Mouse (Mus musculus) liver, embryonic 15.5 days (tissue): ENCODE results near the gene Dpm2. TPM values are rescaled to one million over a fixed set of nuclear protein-coding genes. Genes with fewer than 3 reads are reported as not detected.

Source experiments
- ATAC-seq: fragments of 200-750 bp; cut with Nextera tagmentation; 2 replicates; pipeline ENCODE4 v1.8.0; 2017; ENCODE audit warnings: moderate number of reproducible peaks, mild to moderate bottlenecking, moderate library complexity; ENCODE audit not compliant: insufficient read depth
- H3K27ac ChIP-seq: fragments of 300-500 bp; sonication (generic); replicated peaks from 2 replicates; pipeline ENCODE4 v1.5.1; 2015; ENCODE audit warnings: mild to moderate bottlenecking, inconsistent platforms
- H3K27me3 ChIP-seq: fragments of 300-500 bp; sonication (generic); 2 replicates; pipeline ENCODE4 v1.6.1; 2015; ENCODE audit warnings: mild to moderate bottlenecking, inconsistent platforms
- H3K36me3 ChIP-seq: fragments of 300-500 bp; sonication (generic); replicated peaks from 2 replicates; pipeline ENCODE4 v1.6.1; 2015; ENCODE audit warnings: moderate library complexity, mild to moderate bottlenecking, inconsistent platforms
- H3K4me1 ChIP-seq: fragments of 300-500 bp; sonication (generic); replicated peaks from 2 replicates; pipeline ENCODE4 v1.6.1; 2015; ENCODE audit warnings: inconsistent platforms
- H3K4me2 ChIP-seq: fragments of 300-500 bp; sonication (generic); 2 replicates; pipeline ENCODE4 v1.6.1; 2015; ENCODE audit warnings: moderate library complexity, mild to moderate bottlenecking, inconsistent platforms
- H3K4me3 ChIP-seq: fragments of 300-500 bp; sonication (generic); replicated peaks from 2 replicates; pipeline ENCODE4 v1.5.1; 2015; ENCODE audit warnings: mild to moderate bottlenecking, inconsistent platforms
- H3K9ac ChIP-seq: fragments of 300-500 bp; sonication (generic); 2 replicates; pipeline ENCODE4 v1.6.1; 2015; ENCODE audit warnings: moderate library complexity, mild to moderate bottlenecking, inconsistent platforms
- H3K9me3 ChIP-seq: fragments of 300-500 bp; sonication (generic); replicated peaks from 2 replicates; pipeline ENCODE4 v1.6.1; 2016; ENCODE audit warnings: inconsistent platforms
- WGBS: fragments of 180-500 bp; shearing (Covaris S2); methylation state at CpG from one replicate; pipeline ENCODE4 v1.1.7; 2015; ENCODE audit warnings: mixed read lengths; ENCODE audit not compliant: insufficient replicate concordance; 5-methylcytosine and 5-hydroxymethylcytosine counted together
- polyA plus RNA-seq: library from polyadenylated mRNA; unstranded; fragments of >200 nt; fragmentation: Nextera tagmentation; extraction: Ambion mirVana; gene quantifications from 2 replicates; pipeline ENCODE4 v1.2.1, GENCODE M21; 2015

The Dpm2 gene
- polyA plus RNA-seq, 1 experiment from 2014 or later = 49.0 TPM

DNA sequence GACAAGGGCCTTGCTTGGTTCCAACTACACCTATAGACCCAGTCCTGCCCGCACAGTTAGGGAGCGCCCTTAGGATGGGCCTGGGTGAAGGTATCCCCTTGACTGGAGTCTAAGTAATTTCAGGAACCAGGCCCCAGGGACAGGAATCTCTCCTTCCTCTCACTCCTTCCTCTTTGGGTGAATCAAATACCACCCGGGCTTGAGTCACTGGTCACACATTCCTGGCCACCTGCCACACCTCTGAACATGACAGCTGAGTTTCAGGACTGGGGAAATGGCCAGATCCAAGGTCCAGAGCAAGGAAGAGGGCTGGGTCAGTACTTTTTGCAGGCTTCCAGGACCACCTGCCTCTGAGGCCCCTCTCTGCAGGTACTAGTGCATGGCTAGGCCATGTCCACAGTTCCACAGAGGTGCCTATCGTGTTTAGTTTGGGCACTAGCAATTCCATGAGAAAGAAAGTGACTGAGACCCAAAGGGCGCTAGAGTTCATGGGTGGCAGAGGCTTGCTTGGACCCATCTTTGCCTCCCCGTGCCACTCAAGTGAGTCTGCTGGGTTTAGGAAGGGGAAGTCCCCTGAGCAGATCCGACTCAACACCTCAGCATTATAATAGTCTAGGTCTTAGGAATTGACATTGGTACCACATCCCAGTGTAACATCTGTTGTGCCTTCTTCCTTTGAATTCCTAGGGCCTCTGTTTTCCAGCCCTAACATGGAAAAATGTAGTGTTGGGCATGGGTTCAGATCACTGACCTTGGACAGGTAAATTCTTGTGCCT lies 22.5 kb upstream of the Dpm2 start:
- no peak for ATAC-seq
- peaks cover 5% of the 10 kb centered on the region for H3K4me1 ChIP-seq
- no peaks in the 10 kb centered on the region for H3K27me3 ChIP-seq
- H3K36me3 ChIP-seq = no peaks in the 10 kb centered on the region
- 51% methylated on average over 7 of the region's 7 CpGs for WGBS
- H3K4me3 ChIP-seq = no peak overlapping the region
- H3K27ac ChIP-seq = no peak overlapping the region
- no peak overlapping the region for H3K9ac ChIP-seq
- no peak overlapping the region for H3K4me2 ChIP-seq
- no peaks in the 10 kb centered on the region for H3K9me3 ChIP-seq

GRCm38 (mm10) chr2:32549171-32549570 lies 21.5 kb upstream of the Dpm2 start:
- 76% methylated on average over 9 of the region's 9 CpGs for WGBS
- no peak overlapping the region for H3K27ac ChIP-seq

GRCm38 (mm10) chr2:32549764-32550163 lies 20.9 kb upstream of the Dpm2 start:
- H3K4me2 ChIP-seq = no peak overlapping the region
- no peak for ATAC-seq
- 52% methylated on average over 6 of the region's 6 CpGs for WGBS
- H3K27ac ChIP-seq = no peak overlapping the region
- H3K4me1 ChIP-seq = peaks cover 9% of the 10 kb centered on the region
- H3K9ac ChIP-seq = no peak overlapping the region
- H3K27me3 ChIP-seq = no peaks in the 10 kb centered on the region
- no peaks in the 10 kb centered on the region for H3K9me3 ChIP-seq
- H3K36me3 ChIP-seq = no peaks in the 10 kb centered on the region
- no peak overlapping the region for H3K4me3 ChIP-seq

More at GRCm38 (mm10) chr2:32549171-32549570, 21.5 kb upstream of the Dpm2 start:
- peaks cover 9% of the 10 kb centered on the region for H3K4me1 ChIP-seq
- no peak overlapping the region for H3K4me2 ChIP-seq
- H3K9ac ChIP-seq = no peak overlapping the region
- no peak overlapping the region for H3K4me3 ChIP-seq
- H3K27me3 ChIP-seq = no peaks in the 10 kb centered on the region
- H3K36me3 ChIP-seq = no peaks in the 10 kb centered on the region
- ATAC-seq = no peak
- H3K9me3 ChIP-seq = no peaks in the 10 kb centered on the region

DNA sequence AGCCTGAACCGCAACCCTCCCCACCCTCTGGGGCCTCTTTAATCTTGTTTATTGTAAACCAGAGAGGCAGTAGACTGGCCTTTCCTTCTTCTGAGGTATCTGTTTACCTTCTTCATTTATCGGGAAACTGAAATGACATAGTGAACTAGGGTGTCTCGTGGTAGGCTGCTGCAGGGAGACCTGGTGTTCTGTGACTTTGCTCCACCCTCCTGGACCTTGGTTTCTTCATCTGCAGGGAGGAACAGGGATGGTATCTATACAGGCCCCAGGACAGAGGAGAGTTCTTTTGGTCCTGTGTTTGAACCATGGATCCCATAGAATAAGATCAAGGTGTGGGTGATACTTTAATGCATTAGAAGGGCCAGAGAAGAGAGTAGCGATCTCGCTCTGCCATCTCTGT lies 19.4 kb upstream of the Dpm2 start:
- H3K4me2 ChIP-seq = no peak overlapping the region
- no peak overlapping the region for H3K4me3 ChIP-seq
- H3K27me3 ChIP-seq = no peaks in the 10 kb centered on the region
- 75% methylated on average over 5 of the region's 5 CpGs for WGBS
- H3K27ac ChIP-seq = no peak overlapping the region
- H3K9ac ChIP-seq = no peak overlapping the region
- H3K4me1 ChIP-seq = peaks cover 12% of the 10 kb centered on the region
- ATAC-seq = no peak
- H3K9me3 ChIP-seq = no peaks in the 10 kb centered on the region
- H3K36me3 ChIP-seq = no peaks in the 10 kb centered on the region

DNA sequence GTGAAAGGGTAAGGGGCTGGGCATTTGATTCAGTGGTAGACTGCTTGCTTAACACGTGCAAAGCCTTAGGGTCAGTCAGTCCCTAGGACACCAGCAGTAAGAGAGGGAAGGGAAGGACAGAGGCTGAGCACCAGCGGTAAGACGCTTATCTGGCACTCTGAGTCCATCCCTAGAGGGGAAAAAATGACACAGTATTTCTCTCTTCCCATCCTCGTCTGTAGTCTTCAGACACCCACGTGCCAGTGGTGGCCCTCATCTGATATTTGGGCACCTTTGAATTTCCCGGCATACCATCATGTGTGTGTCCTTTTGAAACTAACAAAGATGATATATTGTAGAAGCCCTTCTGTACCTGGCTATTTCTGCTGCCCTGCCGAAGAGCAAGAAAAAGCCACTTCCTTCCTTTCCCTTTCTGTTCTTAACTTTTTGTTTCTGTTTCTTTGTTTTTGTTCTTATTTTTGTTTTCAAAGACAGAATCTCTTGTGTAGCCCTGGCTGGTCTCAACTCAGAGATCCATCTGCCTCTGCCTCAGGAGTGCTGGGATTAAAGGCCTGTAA lies 17.0 kb upstream of the Dpm2 start:
- H3K9me3 ChIP-seq = no peaks in the 10 kb centered on the region

GRCm38 (mm10) chr2:32555484-32555883 lies 15.2 kb upstream of the Dpm2 start:
- H3K9me3 ChIP-seq = no peaks in the 10 kb centered on the region
- H3K27ac ChIP-seq = no peak overlapping the region
- ATAC-seq = no peak
- no peak overlapping the region for H3K9ac ChIP-seq
- peaks cover 17% of the 10 kb centered on the region for H3K4me1 ChIP-seq
- H3K27me3 ChIP-seq = no peaks in the 10 kb centered on the region
- no peak overlapping the region for H3K4me3 ChIP-seq
- WGBS = 43% methylated on average over 4 of the region's 4 CpGs
- no peak overlapping the region for H3K4me2 ChIP-seq
- H3K36me3 ChIP-seq = no peaks in the 10 kb centered on the region

More for the DNA sequence above, 17.0 kb upstream of the Dpm2 start:
- 20% methylated on average over 7 of the region's 7 CpGs for WGBS
- Histone ChIP-seq H3K27ac (no peak overlapping the region), H3K27me3 (no peaks in the 10 kb centered on the region), H3K36me3 (no peaks in the 10 kb centered on the region), H3K4me2 (no peak overlapping the region), H3K4me1 (0 out of 2 replicates have a peak, but pooled peaks cover 7% of the 10 kb centered on the region), H3K9ac (no peak overlapping the region), H3K4me3 (no peak overlapping the region)
- ATAC-seq = no peak

DNA sequence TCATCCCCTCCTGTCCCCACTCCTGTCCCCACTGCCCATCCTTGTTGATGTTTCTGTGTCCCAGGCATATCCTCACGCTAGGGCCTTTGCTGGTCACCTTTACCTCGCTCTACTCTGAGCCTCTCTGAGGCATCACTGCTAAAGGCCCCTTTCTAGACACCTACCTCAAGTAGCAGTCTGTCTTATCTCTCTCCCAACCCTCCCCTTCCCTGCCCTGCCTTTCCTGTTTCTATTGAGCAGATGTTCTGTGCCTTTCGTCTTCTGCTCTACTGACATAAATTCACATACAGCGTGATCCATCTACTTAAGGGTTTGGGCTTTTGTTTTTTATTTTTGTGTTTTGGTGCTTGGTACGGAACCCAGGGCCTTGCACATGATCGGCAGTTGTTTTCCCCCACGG lies 14.6 kb upstream of the Dpm2 start:
- no peak overlapping the region for H3K9ac ChIP-seq
- no peak overlapping the region for H3K27ac ChIP-seq
- no peaks in the 10 kb centered on the region for H3K27me3 ChIP-seq
- H3K4me2 ChIP-seq = no peak overlapping the region
- 40% methylated on average over 7 of the region's 7 CpGs for WGBS
- H3K36me3 ChIP-seq = no peaks in the 10 kb centered on the region
- H3K9me3 ChIP-seq = no peaks in the 10 kb centered on the region
- H3K4me3 ChIP-seq = no peak overlapping the region
- no peak for ATAC-seq
- H3K4me1 ChIP-seq = peaks cover 20% of the 10 kb centered on the region

GRCm38 (mm10) chr2:32559570-32559969 lies 11.1 kb upstream of the Dpm2 start:
- H3K27ac ChIP-seq = no peak overlapping the region
- no peak overlapping the region for H3K4me3 ChIP-seq
- H3K9me3 ChIP-seq = no peaks in the 10 kb centered on the region
- WGBS = 68% methylated on average over 5 of the region's 5 CpGs
- no peak overlapping the region for H3K4me2 ChIP-seq
- H3K36me3 ChIP-seq = no peaks in the 10 kb centered on the region
- ATAC-seq = no peak
- no peak overlapping the region for H3K9ac ChIP-seq
- peaks cover 16% of the 10 kb centered on the region for H3K4me1 ChIP-seq
- no peaks in the 10 kb centered on the region for H3K27me3 ChIP-seq

DNA sequence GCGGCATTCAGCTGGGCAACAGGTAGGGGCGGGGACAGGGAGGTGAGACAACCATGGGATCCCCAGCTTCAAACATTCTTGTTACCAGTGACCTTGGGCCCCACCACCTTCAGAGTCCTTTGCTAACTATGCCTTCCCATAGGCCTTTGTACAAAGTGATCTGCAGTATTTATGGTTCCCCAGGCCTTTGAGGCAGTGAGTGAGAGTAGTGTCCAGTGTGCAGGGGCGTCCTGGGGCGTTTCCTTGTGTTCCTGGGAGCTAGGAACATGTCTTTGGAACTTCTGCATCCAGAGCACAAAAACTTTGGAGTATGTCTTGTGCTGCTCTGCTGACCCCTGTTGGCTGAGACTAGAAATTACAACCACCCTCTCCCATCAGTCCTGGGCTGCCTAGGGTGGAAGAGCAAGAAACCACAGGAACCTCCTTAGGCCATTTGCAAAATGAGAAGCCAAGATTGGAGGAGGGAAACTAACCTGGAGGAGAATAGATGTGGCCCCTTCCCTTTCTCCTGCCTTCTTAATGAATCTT lies 4.1 kb upstream of the Dpm2 start:
- H3K4me3 ChIP-seq = no peak overlapping the region
- peaks cover 7% of the 10 kb centered on the region for H3K4me1 ChIP-seq
- H3K27ac ChIP-seq = no peak overlapping the region
- no peak overlapping the region for H3K4me2 ChIP-seq
- no peak for ATAC-seq
- WGBS = 24% methylated on average over 4 of the region's 4 CpGs
- H3K36me3 ChIP-seq = no peaks in the 10 kb centered on the region
- H3K9me3 ChIP-seq = no peaks in the 10 kb centered on the region
- H3K9ac ChIP-seq = no peak overlapping the region
- no peaks in the 10 kb centered on the region for H3K27me3 ChIP-seq

GRCm38 (mm10) chr2:32568149-32568548 lies 2.5 kb upstream of the Dpm2 start:
- H3K27ac ChIP-seq = no peak overlapping the region
- H3K9ac ChIP-seq = no peak overlapping the region
- H3K4me1 ChIP-seq = peaks cover 19% of the 10 kb centered on the region
- no peak overlapping the region for H3K4me2 ChIP-seq
- peaks cover 11% of the 10 kb centered on the region; the same call in 1 of the 2 replicates for H3K36me3 ChIP-seq
- no peak overlapping the region for H3K4me3 ChIP-seq
- ATAC-seq = no peak
- no peaks in the 10 kb centered on the region for H3K27me3 ChIP-seq
- 50% methylated on average over 5 of the region's 5 CpGs for WGBS
- H3K9me3 ChIP-seq = no peaks in the 10 kb centered on the region

DNA sequence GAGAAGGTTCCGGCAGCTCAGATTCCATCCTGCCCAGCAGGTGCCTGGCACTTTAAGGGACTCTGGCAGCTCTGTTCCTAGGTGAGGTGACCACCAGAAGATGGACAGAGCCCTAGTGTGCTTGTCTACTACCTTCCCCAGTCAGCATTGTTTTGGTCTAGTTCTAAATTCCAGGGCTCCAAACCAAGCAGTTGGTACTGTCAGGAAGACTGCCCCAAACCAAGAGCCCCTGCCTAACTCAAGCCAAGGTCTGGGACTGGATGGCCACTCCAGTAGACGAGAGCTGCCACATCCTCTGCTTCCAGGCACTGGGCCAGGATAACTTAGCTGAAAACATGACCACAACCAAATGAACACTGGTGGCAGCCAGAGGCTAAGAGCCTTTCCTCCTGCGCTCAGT lies 1.7 kb upstream of the Dpm2 start:
- no peak overlapping the region for H3K4me3 ChIP-seq
- no peak overlapping the region for H3K9ac ChIP-seq
- no peak for ATAC-seq
- peaks cover 14% of the 10 kb centered on the region; the same call in 1 of the 2 replicates for H3K36me3 ChIP-seq
- no peaks in the 10 kb centered on the region for H3K9me3 ChIP-seq
- WGBS = 78% methylated on average over 3 of the region's 3 CpGs
- no peak overlapping the region for H3K27ac ChIP-seq
- no peaks in the 10 kb centered on the region for H3K27me3 ChIP-seq
- H3K4me1 ChIP-seq = peaks cover 19% of the 10 kb centered on the region
- no peak overlapping the region for H3K4me2 ChIP-seq
